Mouse (Mus musculus) cerebral cortex, adult 2 months (tissue): Measurements from ENCODE around the gene Gm12216.

Source experiments
- WGBS: fragments of 180-500 bp; shearing (Covaris S2); methylation state at CpG from one replicate; pipeline ENCODE4 v1.1.7; 2018; 5-methylcytosine and 5-hydroxymethylcytosine counted together

The Gm12216 gene

DNA sequence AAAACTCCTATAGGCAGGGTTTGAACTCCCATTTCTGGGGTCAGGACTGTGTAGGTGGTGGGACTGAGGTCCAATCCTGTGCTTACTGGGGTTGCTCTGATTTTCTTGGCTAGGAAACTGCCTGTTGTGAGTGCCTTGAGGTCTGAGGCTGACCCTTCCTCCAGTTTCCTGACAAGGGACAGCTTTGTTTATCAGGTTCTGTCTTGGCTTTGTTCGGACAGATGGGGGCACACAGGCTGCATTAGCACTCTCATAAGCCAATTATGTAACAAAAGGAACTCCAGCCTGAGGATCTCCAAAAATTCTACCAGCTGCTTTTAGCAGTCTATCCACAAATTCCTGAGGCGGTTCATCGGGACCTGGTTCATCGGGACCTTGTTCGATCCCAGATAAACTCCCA, 116.7 kb downstream of the Gm12216 start:
- WGBS = 35% methylated on average over 5 of the region's 5 CpGs

DNA sequence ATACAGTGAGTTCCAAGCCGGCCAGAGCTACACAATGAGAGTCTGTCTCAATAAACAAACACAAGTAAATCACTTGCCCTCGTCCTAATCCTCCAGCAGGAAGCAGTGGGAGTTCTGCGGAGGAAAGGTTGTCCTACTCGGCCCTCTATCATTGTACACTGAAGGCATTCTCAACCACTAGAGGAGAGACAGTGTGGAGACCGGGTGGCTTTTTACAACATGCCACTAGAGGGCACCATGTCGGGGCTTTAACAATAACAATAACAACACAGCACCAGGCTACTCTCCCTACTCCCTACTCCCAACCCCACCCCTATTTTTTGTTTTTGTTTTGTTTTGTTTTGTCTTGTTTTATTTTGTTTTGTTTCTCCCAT, 121.5 kb downstream of the Gm12216 start:
- 22% methylated on average over 6 of the region's 6 CpGs for WGBS

DNA sequence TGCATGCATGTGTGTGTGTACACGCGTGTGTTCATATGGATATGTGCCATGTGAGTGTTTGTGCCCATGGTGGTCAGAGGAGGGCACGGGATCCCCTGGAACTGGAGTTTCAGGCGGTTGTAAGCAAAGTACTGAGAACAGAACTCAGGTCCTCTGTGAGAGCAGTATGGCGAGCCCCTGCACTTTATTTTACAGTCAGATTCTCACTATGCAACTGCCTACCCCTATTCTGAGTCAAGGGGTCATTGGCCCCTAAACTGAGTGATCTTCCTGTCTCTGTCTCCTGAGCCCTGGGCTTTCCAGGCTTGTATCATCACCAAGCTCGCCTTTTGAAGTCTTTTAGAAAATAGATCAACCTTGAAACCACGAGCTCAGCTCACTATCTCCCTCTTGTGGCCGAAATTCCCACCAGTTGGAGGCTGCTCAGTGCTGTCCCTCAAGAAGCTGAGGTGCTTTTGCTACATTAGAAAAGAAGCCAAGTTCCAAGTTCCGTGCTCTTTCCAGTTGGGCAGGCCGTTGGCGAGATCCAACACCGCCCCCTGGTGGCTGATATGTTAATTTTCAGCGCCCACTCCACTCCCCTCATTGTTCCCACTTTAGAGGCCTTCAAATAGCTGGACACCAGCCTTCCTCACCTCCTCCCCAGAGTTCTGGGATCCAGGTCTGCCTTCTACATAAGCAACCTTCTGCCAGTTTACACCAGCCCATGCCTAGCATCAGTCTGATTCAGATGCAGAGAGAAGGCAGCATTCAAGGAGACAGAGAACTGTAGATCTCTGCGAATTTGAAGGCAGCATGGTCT, 122.1 kb downstream of the Gm12216 start:
- WGBS = 42% methylated on average over 14 of the region's 14 CpGs

DNA sequence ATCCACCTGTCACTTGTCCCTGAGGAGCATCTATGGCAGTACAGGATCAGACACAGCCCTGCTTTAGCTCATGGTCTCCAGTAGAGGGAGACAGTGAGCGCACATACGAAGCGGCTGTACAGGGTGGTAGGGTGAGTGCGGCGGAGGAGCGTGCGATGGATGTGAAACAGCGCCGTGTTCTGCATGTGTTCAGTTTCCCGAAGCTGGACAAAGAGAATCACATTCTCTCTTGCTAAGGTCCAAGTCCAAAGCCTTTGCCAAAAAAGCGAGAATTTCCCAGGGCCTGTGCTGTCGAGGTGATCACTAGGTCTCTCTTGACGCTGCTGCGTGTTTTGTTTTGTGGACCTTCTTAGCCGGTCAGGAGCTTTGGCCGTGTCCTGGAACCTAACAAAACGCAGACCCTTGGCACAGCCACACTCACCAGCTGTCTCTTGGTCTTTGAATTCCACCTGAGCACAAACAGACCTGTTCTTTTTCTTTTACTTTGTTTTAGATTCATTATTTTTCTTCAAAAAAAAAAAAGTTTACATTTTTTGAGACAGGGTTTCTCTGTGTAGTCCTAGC, 123.3 kb downstream of the Gm12216 start:
- WGBS = 17% methylated on average over 17 of the region's 17 CpGs

DNA sequence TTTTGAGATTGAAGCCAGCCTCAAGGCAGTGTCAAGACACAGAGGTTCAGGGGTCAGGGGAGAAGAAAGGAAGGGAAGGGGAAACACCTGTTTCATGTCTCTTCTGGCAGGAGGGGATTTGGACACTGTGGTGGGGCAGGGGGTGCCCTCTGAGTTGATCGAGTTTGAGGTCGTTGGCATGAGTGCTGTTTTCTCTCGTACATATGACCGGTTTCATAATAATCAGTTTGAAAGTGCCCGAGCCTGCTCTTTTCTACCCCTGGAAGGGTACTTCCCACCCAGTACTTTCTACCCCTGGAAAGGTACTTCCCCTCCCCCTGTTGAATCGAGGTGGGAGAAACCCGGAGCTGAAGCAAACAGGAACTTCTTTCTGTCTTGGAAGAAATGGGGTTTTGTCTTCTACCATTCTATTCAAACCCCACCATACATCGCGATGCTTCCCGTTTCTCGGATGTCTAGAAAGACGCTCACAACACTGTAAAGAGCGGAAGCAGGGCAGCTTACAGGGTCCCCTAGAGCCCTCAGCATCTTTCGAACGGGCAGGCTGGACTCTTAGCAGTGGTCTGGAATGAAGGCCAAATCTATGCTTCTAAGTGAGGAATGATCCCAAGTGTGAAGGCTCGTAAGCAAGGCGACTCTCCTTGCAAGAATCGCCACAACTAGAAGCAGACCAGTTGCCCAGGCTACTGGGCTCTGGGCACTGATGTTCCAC, 123.9 kb downstream of the Gm12216 start:
- WGBS = 63% methylated on average over 18 of the region's 18 CpGs

DNA sequence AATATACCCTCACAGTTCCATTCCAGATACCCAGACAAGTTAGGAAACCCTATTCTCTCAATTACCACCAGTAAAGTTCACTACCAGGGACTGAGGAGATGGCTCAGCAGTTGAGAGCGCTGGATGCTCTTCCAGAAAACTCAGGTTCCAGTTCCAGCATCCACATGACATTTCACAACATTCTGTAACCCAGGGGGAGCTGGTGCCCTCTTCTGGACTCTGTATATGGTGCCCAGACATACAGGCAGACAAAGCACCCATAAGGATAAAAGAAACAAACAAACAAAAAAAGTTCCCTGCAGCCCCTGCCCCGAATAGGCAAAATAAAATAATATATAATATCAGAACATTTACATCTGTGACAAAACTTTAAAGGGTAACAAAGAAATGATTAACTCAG, 124.6 kb downstream of the Gm12216 start:
- WGBS = 88% methylated on average over 2 of the region's 2 CpGs

DNA sequence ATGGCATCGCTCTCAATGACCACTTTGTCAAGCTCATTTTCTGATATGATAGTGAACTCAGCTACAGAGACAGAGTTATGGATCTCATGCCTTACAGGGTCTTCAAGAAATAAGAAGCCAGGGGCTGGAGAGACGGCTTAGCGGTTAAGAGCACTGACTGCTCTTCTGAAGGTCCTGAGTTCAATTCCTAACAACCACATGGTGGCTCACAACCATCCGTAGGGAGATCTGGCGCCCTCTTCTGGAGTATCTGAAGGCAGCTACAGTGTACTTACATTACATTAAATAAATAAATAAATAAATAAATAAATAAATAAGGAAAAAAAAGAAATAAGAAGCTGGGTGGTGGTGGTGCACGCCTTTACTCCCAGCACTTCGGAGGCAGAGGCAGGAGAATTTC, 125.2 kb downstream of the Gm12216 start:
- 86% methylated on average over 7 of the region's 7 CpGs for WGBS
